Mouse (Mus musculus): ENCODE data around the gene Dnajb11. TPM values are rescaled to one million over a fixed set of nuclear protein-coding genes. Genes with fewer than 3 reads are reported as not detected.

Gene Dnajb11
- polyA plus RNA-seq, 1 experiment from 2014 or later, result 89.5 TPM

GRCm38 (mm10) chr16:22911986-22912385 is 54.3 kb downstream of the Dnajb11 start:
- H3K4me2 ChIP-seq (ENCODE audit: low read length), result no peak overlapping the region
- no peak for ATAC-seq (ENCODE audit: low FRiP score, low TSS enrichment)
- no peak overlapping the region for H3K4me3 ChIP-seq (replicated peaks; ENCODE audit: low read depth, low read length)
- H3K4me1 ChIP-seq (ENCODE audit: control insufficient read depth, insufficient read depth, low read length), result no peaks in the 10 kb centered on the region
- no peak for DNase-seq
- no peaks in the 10 kb centered on the region for H3K36me3 ChIP-seq (ENCODE audit: control insufficient read depth, insufficient read depth, low read length)
- no peaks in the 10 kb centered on the region for H3K9me3 ChIP-seq (ENCODE audit: control insufficient read depth, low read length)
- H3K9ac ChIP-seq (replicated peaks; ENCODE audit: low read length), result no peak overlapping the region
- H3K27ac ChIP-seq (replicated peaks; ENCODE audit: low read depth, low read length), result no peak overlapping the region
- no peaks in the 10 kb centered on the region for H3K27me3 ChIP-seq (ENCODE audit: control insufficient read depth, insufficient read depth, low read length)
- WGBS, result 81% methylated on average over 3 of the region's 3 CpGs

GRCm38 (mm10) chr16:22912886-22913285 is 55.2 kb downstream of the Dnajb11 start:
- no peaks in the 10 kb centered on the region for H3K4me1 ChIP-seq (ENCODE audit: control insufficient read depth, insufficient read depth, low read length)
- no peak for DNase-seq
- no peaks in the 10 kb centered on the region for H3K9me3 ChIP-seq (ENCODE audit: control insufficient read depth, low read length)
- no peak overlapping the region for H3K4me3 ChIP-seq (replicated peaks; ENCODE audit: low read depth, low read length)
- H3K27me3 ChIP-seq (ENCODE audit: control insufficient read depth, insufficient read depth, low read length), result no peaks in the 10 kb centered on the region
- no peak for ATAC-seq (ENCODE audit: low FRiP score, low TSS enrichment)
- H3K36me3 ChIP-seq (ENCODE audit: control insufficient read depth, insufficient read depth, low read length), result no peaks in the 10 kb centered on the region
- H3K4me2 ChIP-seq (ENCODE audit: low read length), result no peak overlapping the region
- H3K9ac ChIP-seq (replicated peaks; ENCODE audit: low read length), result no peak overlapping the region
- WGBS, result 85% methylated on average over 6 of the region's 6 CpGs
- H3K27ac ChIP-seq (replicated peaks; ENCODE audit: low read depth, low read length), result no peak overlapping the region

DNA sequence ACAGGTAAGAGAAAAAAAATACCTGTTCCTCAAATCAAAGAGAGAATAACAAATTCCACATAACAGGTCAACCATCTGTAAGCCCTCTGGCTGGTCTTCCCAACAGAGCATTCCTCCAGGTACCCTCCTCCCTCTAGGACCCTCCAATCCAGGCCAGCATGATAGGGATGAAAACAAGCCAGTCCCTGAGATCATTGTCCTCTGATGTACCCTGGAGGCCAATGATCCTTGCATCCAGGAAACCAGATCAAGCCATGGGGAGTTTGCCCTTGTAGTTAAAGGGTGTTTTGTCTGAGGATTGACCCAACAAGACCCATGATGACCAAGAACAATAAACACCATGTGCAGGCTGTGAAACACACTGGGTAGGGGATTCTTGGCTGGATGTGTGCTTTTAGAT is 56.6 kb downstream of the Dnajb11 start:
- H3K27ac ChIP-seq (replicated peaks; ENCODE audit: low read depth, low read length), result no peak overlapping the region
- no peaks in the 10 kb centered on the region for H3K4me1 ChIP-seq (ENCODE audit: control insufficient read depth, insufficient read depth, low read length)
- H3K9ac ChIP-seq (replicated peaks; ENCODE audit: low read length), result no peak overlapping the region
- no peak overlapping the region for H3K4me2 ChIP-seq (ENCODE audit: low read length)
- no peaks in the 10 kb centered on the region for H3K9me3 ChIP-seq (ENCODE audit: control insufficient read depth, low read length)
- no peaks in the 10 kb centered on the region for H3K36me3 ChIP-seq (ENCODE audit: control insufficient read depth, insufficient read depth, low read length)
- no peak overlapping the region for H3K4me3 ChIP-seq (replicated peaks; ENCODE audit: low read depth, low read length)
- no peaks in the 10 kb centered on the region for H3K27me3 ChIP-seq (ENCODE audit: control insufficient read depth, insufficient read depth, low read length)
- DNase-seq (no peak), ATAC-seq (ENCODE audit: low FRiP score, low TSS enrichment) (no peak)

DNA sequence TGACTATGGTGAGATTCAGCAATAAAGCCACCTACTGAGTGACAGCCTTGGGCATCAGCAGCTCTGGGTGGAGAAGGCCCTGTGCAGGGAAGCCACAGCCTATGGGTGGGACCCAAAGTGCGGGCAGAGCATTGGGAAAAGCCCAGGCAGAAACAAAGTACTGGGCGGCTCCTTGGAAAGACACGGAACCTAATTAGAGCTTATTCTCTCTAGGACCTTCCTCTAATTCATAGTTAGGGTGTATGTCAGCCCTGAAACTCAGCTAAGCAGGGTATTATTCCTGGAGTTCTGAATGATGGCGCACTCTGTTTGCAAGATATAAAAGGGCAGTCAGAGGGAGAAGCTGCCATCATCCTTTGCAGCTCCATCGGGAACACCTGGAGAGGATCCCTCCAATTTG is 60.4 kb downstream of the Dnajb11 start, which contains the start of gene Fetub:
TSS of gene Fetub (plus strand) at position 301 of the 400 bp plus-strand sequence.
- 89% methylated on average over 5 of the region's 5 CpGs for WGBS
- H3K9me3 ChIP-seq (ENCODE audit: control insufficient read depth, low read length), result no peaks in the 10 kb centered on the region
- no peaks in the 10 kb centered on the region for H3K36me3 ChIP-seq (ENCODE audit: control insufficient read depth, insufficient read depth, low read length)
- H3K4me2 ChIP-seq (ENCODE audit: low read length), result no peak within 1 kb of the TSS
- DNase-seq (no peak), ATAC-seq (ENCODE audit: low FRiP score, low TSS enrichment) (no peak)
- no peak within 1 kb of the TSS for H3K27ac ChIP-seq (replicated peaks; ENCODE audit: low read depth, low read length)
- no peak within 1 kb of the TSS for H3K4me3 ChIP-seq (replicated peaks; ENCODE audit: low read depth, low read length)
- no peak within 1 kb of the TSS for H3K9ac ChIP-seq (replicated peaks; ENCODE audit: low read length)
- no peaks in the 10 kb centered on the region for H3K27me3 ChIP-seq (ENCODE audit: control insufficient read depth, insufficient read depth, low read length)
- H3K4me1 ChIP-seq (ENCODE audit: control insufficient read depth, insufficient read depth, low read length), result no peaks in the 10 kb centered on the region

DNA sequence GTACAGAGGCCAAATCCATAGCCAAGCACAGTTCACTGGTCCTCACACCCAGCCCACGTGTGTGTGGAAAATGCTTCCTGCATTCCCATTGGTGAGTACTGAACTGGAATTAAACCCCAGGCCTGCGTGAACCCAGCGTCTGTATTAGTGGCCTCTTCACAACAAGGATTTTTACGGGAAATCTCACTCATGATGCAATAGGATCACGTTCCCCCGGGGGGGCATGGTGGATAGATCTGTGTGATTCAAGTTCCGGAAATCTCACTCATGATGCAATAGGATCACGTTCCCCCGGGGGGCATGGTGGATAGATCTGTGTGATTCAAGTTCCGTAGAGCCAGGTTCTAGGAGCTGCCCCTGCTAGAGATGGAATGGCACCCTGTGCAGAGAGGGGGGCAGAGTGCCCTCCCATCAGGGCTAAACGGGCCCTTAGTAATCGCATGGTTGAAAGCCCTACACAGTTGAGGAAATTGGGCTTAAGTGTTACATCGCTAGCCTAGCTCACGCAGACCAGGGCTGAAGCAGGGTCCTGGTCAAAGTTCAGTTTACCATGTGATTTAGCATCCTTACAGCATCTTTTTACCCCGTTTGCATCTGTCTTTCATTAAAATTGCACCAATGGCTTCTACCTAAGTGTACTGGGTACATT is 61.1 kb downstream of the Dnajb11 start:
- Histone ChIP-seq H3K4me2 (ENCODE audit: low read length) (no peak overlapping the region), H3K36me3 (ENCODE audit: control insufficient read depth, insufficient read depth, low read length) (no peaks in the 10 kb centered on the region), H3K27ac (replicated peaks; ENCODE audit: low read depth, low read length) (no peak overlapping the region), H3K4me1 (ENCODE audit: control insufficient read depth, insufficient read depth, low read length) (no peaks in the 10 kb centered on the region), H3K9ac (replicated peaks; ENCODE audit: low read length) (no peak overlapping the region), H3K27me3 (ENCODE audit: control insufficient read depth, insufficient read depth, low read length) (no peaks in the 10 kb centered on the region), H3K4me3 (replicated peaks; ENCODE audit: low read depth, low read length) (no peak overlapping the region), H3K9me3 (ENCODE audit: control insufficient read depth, low read length) (no peaks in the 10 kb centered on the region)
- DNase-seq (no peak), ATAC-seq (ENCODE audit: low FRiP score, low TSS enrichment) (no peak)
- 73% methylated on average over 15 of the region's 15 CpGs for WGBS

- Histone ChIP-seq H3K4me2 (ENCODE audit: low read length) (no peak overlapping the region), H3K9ac (replicated peaks; ENCODE audit: low read length) (no peak overlapping the region), H3K27ac (replicated peaks; ENCODE audit: low read depth, low read length) (no peak overlapping the region), H3K9me3 (ENCODE audit: control insufficient read depth, low read length) (no peaks in the 10 kb centered on the region), H3K36me3 (ENCODE audit: control insufficient read depth, insufficient read depth, low read length) (no peaks in the 10 kb centered on the region), H3K4me1 (ENCODE audit: control insufficient read depth, insufficient read depth, low read length) (no peaks in the 10 kb centered on the region), H3K4me3 (replicated peaks; ENCODE audit: low read depth, low read length) (no peak overlapping the region), H3K27me3 (ENCODE audit: control insufficient read depth, insufficient read depth, low read length) (no peaks in the 10 kb centered on the region)
- no peak for ATAC-seq (ENCODE audit: low FRiP score, low TSS enrichment)
- 72% methylated on average over 18 of the region's 18 CpGs for WGBS
- no peak for DNase-seq
Observed at GRCm38 (mm10) chr16:22919971-22920854, 62.6 kb downstream of the Dnajb11 start.

DNA sequence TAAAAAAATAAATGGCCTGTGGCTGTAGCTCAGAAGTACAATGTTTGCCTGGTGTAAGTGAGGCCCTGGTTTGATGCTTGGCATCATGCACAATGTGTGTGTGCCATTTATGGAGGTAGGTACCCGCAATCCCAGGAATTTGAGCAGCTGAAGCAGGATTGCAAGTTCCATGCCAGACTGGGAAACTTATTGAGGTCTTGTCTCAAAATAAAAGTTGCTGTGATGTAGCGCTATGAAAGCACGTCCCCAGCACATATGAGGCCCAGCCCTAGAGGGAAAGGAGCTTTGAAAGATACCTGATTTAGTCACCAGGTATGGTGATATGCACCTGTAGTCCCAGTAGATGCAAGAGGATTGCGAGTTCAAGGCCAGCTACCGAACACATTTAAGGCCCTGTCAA is 64.1 kb downstream of the Dnajb11 start:
- no peaks in the 10 kb centered on the region for H3K4me1 ChIP-seq (ENCODE audit: control insufficient read depth, insufficient read depth, low read length)
- H3K36me3 ChIP-seq (ENCODE audit: control insufficient read depth, insufficient read depth, low read length), result no peaks in the 10 kb centered on the region
- no peak overlapping the region for H3K4me3 ChIP-seq (replicated peaks; ENCODE audit: low read depth, low read length)
- H3K9me3 ChIP-seq (ENCODE audit: control insufficient read depth, low read length), result no peaks in the 10 kb centered on the region
- H3K27ac ChIP-seq (replicated peaks; ENCODE audit: low read depth, low read length), result no peak overlapping the region
- H3K9ac ChIP-seq (replicated peaks; ENCODE audit: low read length), result no peak overlapping the region
- ATAC-seq (ENCODE audit: low FRiP score, low TSS enrichment), result no peak
- no peak overlapping the region for H3K4me2 ChIP-seq (ENCODE audit: low read length)
- DNase-seq, result no peak
- WGBS, result 96% methylated on average over 5 of the region's 5 CpGs
- H3K27me3 ChIP-seq (ENCODE audit: control insufficient read depth, insufficient read depth, low read length), result no peaks in the 10 kb centered on the region

GRCm38 (mm10) chr16:22922433-22922832 is 64.8 kb downstream of the Dnajb11 start:
- no peaks in the 10 kb centered on the region for H3K9me3 ChIP-seq (ENCODE audit: control insufficient read depth, low read length)
- H3K36me3 ChIP-seq (ENCODE audit: control insufficient read depth, insufficient read depth, low read length), result no peaks in the 10 kb centered on the region
- no peaks in the 10 kb centered on the region for H3K27me3 ChIP-seq (ENCODE audit: control insufficient read depth, insufficient read depth, low read length)
- no peak for ATAC-seq (ENCODE audit: low FRiP score, low TSS enrichment)
- 91% methylated on average over 4 of the region's 4 CpGs for WGBS
- no peak overlapping the region for H3K4me3 ChIP-seq (replicated peaks; ENCODE audit: low read depth, low read length)
- H3K9ac ChIP-seq (replicated peaks; ENCODE audit: low read length), result no peak overlapping the region
- H3K4me2 ChIP-seq (ENCODE audit: low read length), result no peak overlapping the region
- no peak for DNase-seq
- H3K4me1 ChIP-seq (ENCODE audit: control insufficient read depth, insufficient read depth, low read length), result no peaks in the 10 kb centered on the region
- no peak overlapping the region for H3K27ac ChIP-seq (replicated peaks; ENCODE audit: low read depth, low read length)

Data from midbrain, embryonic 14.5 days (tissue).